Mouse (Mus musculus) C2C12 (cell line): ENCODE measurements around the gene Tsc2.

Source experiments
- CTCF ChIP-seq: IDR thresholded peaks from one replicate; pipeline ENCODE4 v1.5.1; 2011; ENCODE audit not compliant: control insufficient read depth, insufficient read depth, insufficient read length
- MAX ChIP-seq: IDR thresholded peaks from one replicate; pipeline ENCODE4 v1.6.1; 2011; ENCODE audit warnings: mild to moderate bottlenecking, control low read depth
- MYOD1 ChIP-seq: IDR thresholded peaks from one replicate; pipeline ENCODE4 v1.6.1; 2011; ENCODE audit warnings: low read depth; ENCODE audit not compliant: control insufficient read depth, insufficient read length
- USF1 ChIP-seq: IDR thresholded peaks from one replicate; pipeline ENCODE4 v1.6.1; 2011; ENCODE audit warnings: low read depth, mild to moderate bottlenecking, control low read depth, moderate library complexity

GRCm38 (mm10) chr17:24610711-24611110 lies 21.7 kb downstream of the Tsc2 start:
- TF ChIP-seq CTCF (no peak), MAX (no peak), USF1 (no peak), MYOD1 (no peak)
